Mouse (Mus musculus) liver, embryonic 14 days (tissue): ENCODE results near the gene Olfr126. TPM values are rescaled to one million over a fixed set of nuclear protein-coding genes. Genes with fewer than 3 reads are reported as not detected.

ENCODE experiments used
- polyA plus RNA-seq: library from polyadenylated mRNA; depleted of rRNA; stranded (reverse); fragments of >200 nt; gene quantifications from 2 replicates; pipeline ENCODE4 v1.2.3, GENCODE M21; 2012; rRNA removed

Gene Olfr126
- not detected in 2 replicates for polyA plus RNA-seq

DNA sequence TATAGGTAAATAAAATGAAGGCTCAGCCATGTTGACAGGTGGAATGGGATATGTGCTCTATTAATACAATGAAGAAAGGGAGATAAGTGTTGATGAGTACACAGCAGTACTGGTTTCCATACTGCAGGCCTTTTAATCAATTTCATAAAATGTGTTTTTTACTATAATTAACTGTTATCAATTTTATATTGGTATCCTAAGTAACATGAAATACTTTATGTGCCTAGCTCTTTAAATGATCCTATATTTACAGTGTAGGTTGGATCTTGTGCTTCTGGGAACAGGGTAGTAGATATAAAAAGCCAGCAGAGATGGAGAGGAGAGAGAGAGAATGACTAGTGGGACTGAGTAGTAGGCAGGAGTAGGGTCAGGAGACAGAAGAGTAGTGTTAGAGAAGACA, at the start of gene Olfr126:
Olfr126 (plus strand) TSS at position 301 of the 400 bp plus-strand sequence.

GRCm38 (mm10) chr17:37799588-37799987, 47.7 kb upstream of the Olfr126 start, which contains the start of gene Olfr124:
Gene Olfr124, plus strand, starts transcription at chr17:37799888.

GRCm38 (mm10) chr17:37832649-37833048, 14.6 kb upstream of the Olfr126 start, which contains the start of gene Olfr125:
Gene Olfr125, plus strand, starts transcription at chr17:37832949.

DNA sequence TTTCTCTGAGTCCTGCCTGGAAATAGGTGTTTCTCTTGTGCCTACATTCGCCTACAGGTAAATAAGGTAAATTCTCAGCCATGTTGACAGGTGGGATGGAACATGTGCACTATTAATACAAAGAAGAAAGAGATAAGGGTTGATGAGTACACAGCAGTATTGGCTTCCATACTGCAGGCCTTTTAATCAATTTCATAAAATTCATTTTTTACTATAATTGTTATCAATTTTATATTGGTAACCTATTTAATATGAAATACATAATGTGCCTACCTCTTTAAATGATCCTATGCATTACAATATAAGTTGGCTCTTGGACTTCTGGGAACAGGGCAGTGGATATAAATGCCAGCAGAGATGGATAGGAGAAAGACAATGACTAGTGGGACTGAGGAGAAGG, 52.9 kb downstream of the Olfr126 start, which contains the start of gene Olfr127:
Olfr127 (plus strand) TSS at position 301 of the 400 bp plus-strand sequence.

Other genes starting within 250 kb of the Olfr126 start
- not detected in 2 replicates for gene Olfr115, start 220.4 kb upstream of the Olfr126 start, polyA plus RNA-seq
- not detected in 2 replicates for gene Olfr116, start 220.3 kb upstream of the Olfr126 start, polyA plus RNA-seq
- not detected in 2 replicates for gene Olfr117, start 183.7 kb upstream of the Olfr126 start, polyA plus RNA-seq
- not detected in 2 replicates for gene Olfr118, start 180.5 kb upstream of the Olfr126 start, polyA plus RNA-seq
- not detected in 2 replicates for gene Olfr119, start 150.9 kb upstream of the Olfr126 start, polyA plus RNA-seq
- gene Olfr120, start 125.7 kb upstream of the Olfr126 start, polyA plus RNA-seq, result not detected in 2 replicates
- gene Olfr121, start 98.6 kb upstream of the Olfr126 start, polyA plus RNA-seq, result not detected in 2 replicates
- not detected in 2 replicates for gene Olfr122, start 78.9 kb upstream of the Olfr126 start, polyA plus RNA-seq
- gene Olfr123, start 54.0 kb upstream of the Olfr126 start, polyA plus RNA-seq, result not detected in 2 replicates
- gene Olfr124, start 47.6 kb upstream of the Olfr126 start, polyA plus RNA-seq, result not detected in 2 replicates
- not detected in 2 replicates for gene Olfr125, start 14.5 kb upstream of the Olfr126 start, polyA plus RNA-seq
- gene Olfr127, start 53.0 kb downstream of the Olfr126 start, polyA plus RNA-seq, result not detected in 2 replicates
- not detected in 2 replicates for gene Olfr128, start 73.1 kb downstream of the Olfr126 start, polyA plus RNA-seq
- gene Olfr761, start 105.6 kb downstream of the Olfr126 start, polyA plus RNA-seq, result not detected in 2 replicates
- not detected in 2 replicates for gene Olfr129, start 212.6 kb downstream of the Olfr126 start, polyA plus RNA-seq
- not detected in 2 replicates for gene Olfr130, start 216.4 kb downstream of the Olfr126 start, polyA plus RNA-seq
- not detected in 2 replicates for gene Olfr131, start 241.2 kb downstream of the Olfr126 start, polyA plus RNA-seq